Comparison of ENCODE assay signal across 15 mouse cellular contexts in the genomic region with DNA sequence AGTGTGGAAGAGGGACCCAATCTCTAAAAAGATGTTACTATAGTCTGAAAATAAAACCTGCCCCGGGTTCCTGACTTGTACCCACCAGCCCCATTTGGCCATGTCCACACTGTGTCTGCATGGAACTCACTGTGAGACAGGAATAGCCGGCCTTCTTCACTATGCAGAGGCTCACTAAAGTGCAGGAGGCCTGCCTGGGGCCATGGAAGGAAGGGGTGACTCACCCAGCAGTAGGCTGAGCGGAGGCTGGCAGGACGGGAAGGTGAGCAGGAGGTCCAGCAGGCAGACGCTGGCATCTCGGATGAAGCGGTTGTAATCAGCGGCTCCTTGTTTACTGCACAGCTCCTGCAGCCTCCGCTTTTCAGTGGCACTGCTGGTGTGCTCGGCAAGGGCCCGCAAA. TPM values are rescaled to one million over a fixed set of nuclear protein-coding genes. Genes with fewer than 3 reads are reported as not detected.
"Had no signal": no experiment of that assay in that cellular context is flagged by ENCODE, and none has a peak within 500 bp of the region (broad histone marks: within the 10 kb centered on the region; RNA-seq: fewer than 3 reads in every experiment).

No protein-coding gene starts in this region.

- H3K4me3 ChIP-seq: left cerebral cortex, adult 2 months; limb, embryonic 10.5 days; liver, embryonic 15.5 days; megakaryocyte, embryonic 14.5 days had no signal

- H3K9me3 ChIP-seq: limb, embryonic 10.5 days; liver, embryonic 15.5 days; megakaryocyte, embryonic 14.5 days had no signal

- DNase-seq: kidney, adult 9 months; kidney, postnatal 4 days; lung, adult 2 months; retina, postnatal 1 day had no signal

- H3K9ac ChIP-seq: liver, embryonic 15.5 days had no signal

- H3K4me1 ChIP-seq: liver, embryonic 15.5 days; megakaryocyte, embryonic 14.5 days had no signal

- ATAC-seq: lung, postnatal 0 days had no signal

- H3K4me2 ChIP-seq: liver, embryonic 11.5 days; liver, embryonic 15.5 days; midbrain, embryonic 11.5 days had no signal

- H3K27ac ChIP-seq: kidney, postnatal 0 days; left cerebral cortex, adult 2 months; limb, embryonic 10.5 days; liver, embryonic 15.5 days; macrophage had no signal

- H3K27me3 ChIP-seq: liver, embryonic 15.5 days; megakaryocyte, embryonic 14.5 days had no signal

RNA-seq across cellular contexts. Expression of a gene that starts 28.7 kb away (rescaled TPM):
- total RNA-seq: neutrophil, adult 5-6 weeks had no signal
- polyA plus RNA-seq: liver, embryonic 11.5 days; liver, embryonic 15.5 days; macrophage; spleen, adult 2 months had no signal
